Comparison of ENCODE assay signal across 22 mouse cellular contexts in the genomic region with DNA sequence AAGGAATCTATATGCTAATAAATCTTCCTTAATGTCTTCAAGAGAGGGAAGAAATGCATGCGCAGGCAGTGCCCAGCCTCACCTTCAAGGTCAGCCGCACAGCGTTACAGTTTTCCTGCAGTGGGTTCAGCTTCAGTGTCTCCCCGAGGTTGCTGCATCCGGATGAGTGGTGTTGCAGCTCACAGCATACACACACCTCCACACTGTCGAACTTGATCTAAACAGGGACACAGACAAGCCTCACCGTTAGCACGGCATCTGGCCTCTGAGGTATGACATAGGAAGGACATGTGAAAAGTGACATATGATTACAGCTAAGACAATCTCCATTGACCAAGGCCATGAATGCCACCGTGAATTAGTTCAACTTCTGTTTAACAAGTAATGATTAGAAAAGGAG.
"Had no signal": no experiment of that assay in that cellular context is flagged by ENCODE, and none has a peak within 500 bp of the region (broad histone marks: within the 10 kb centered on the region; RNA-seq: fewer than 3 reads in every experiment).

No protein-coding gene starts in this region.

- DNase-seq: kidney, adult 11 months; kidney, adult 8-10 months; kidney, postnatal 10 days; kidney, postnatal 36 days; layer of hippocampus, postnatal 36 days; liver, postnatal 0 days; lung, embryonic 14.5 days; right cerebral cortex, postnatal 25 days; spleen, adult 18-20 months; thymus, postnatal 25 days had no signal

- H3K4me2 ChIP-seq: intestine, embryonic 15.5 days; kidney, embryonic 15.5 days; limb, embryonic 12.5 days; limb, embryonic 15.5 days; liver, embryonic 11.5 days; lung, embryonic 14.5 days; midbrain, embryonic 12.5 days; midbrain, embryonic 15.5 days; stomach, embryonic 15.5 days had no signal

- ATAC-seq: intestine, embryonic 15.5 days; liver, postnatal 0 days; lung, postnatal 0 days; midbrain, embryonic 15.5 days had no signal

- H3K9me3 ChIP-seq: intestine, embryonic 15.5 days; kidney, embryonic 15.5 days; limb, embryonic 12.5 days; limb, embryonic 15.5 days; midbrain, embryonic 12.5 days; midbrain, embryonic 15.5 days; stomach, embryonic 15.5 days had no signal

- H3K27ac ChIP-seq: intestine, embryonic 15.5 days; kidney, embryonic 15.5 days; left cerebral cortex, adult 2 months; limb, embryonic 12.5 days; limb, embryonic 15.5 days; liver, embryonic 14.5 days; macrophage; midbrain, embryonic 12.5 days; midbrain, embryonic 15.5 days; stomach, embryonic 15.5 days had no signal

- H3K27me3 ChIP-seq: intestine, embryonic 15.5 days; kidney, embryonic 15.5 days; limb, embryonic 12.5 days; limb, embryonic 15.5 days; midbrain, embryonic 12.5 days; midbrain, embryonic 15.5 days; stomach, embryonic 15.5 days had no signal

- H3K4me3 ChIP-seq: intestine, embryonic 15.5 days; kidney, embryonic 15.5 days; left cerebral cortex, adult 2 months; limb, embryonic 12.5 days; limb, embryonic 15.5 days; midbrain, embryonic 12.5 days; midbrain, embryonic 15.5 days; stomach, embryonic 15.5 days had no signal

- H3K9ac ChIP-seq: intestine, embryonic 15.5 days; kidney, embryonic 15.5 days; limb, embryonic 12.5 days; limb, embryonic 15.5 days; liver, embryonic 14.5 days; liver, postnatal 0 days; lung, embryonic 14.5 days; midbrain, embryonic 12.5 days; midbrain, embryonic 15.5 days; stomach, embryonic 15.5 days had no signal

- H3K4me1 ChIP-seq: intestine, embryonic 15.5 days; kidney, embryonic 15.5 days; limb, embryonic 12.5 days; limb, embryonic 15.5 days; midbrain, embryonic 12.5 days; midbrain, embryonic 15.5 days; stomach, embryonic 15.5 days had no signal

- H3K36me3 ChIP-seq: intestine, embryonic 15.5 days; kidney, embryonic 15.5 days; limb, embryonic 12.5 days; limb, embryonic 15.5 days; midbrain, embryonic 12.5 days; midbrain, embryonic 15.5 days; stomach, embryonic 15.5 days had no signal
